ENCODE assay signal across 9 mouse cellular contexts in genomic region chr4:134256407-134257197, GRCm38 (mm10). TPM values are rescaled to one million over a fixed set of nuclear protein-coding genes. Genes with fewer than 3 reads are reported as not detected.
A peak's percentile ranks its signal among the peaks of the same experiment; 100 is the strongest.
DNase-seq lines count a peak whose midpoint lies in the region; ATAC-seq lines count a peak whose summit lies in the region.
"Had no signal": no experiment of that assay in that cellular context is flagged by ENCODE, and none has a peak within 500 bp of the region (broad histone marks: within the 10 kb centered on the region; RNA-seq: fewer than 3 reads in every experiment).

No protein-coding gene starts in this region.

- H3K27ac ChIP-seq in forebrain, embryonic 14.5 days (ENCODE audit: low read depth, low read length): no peak overlapping the region
- no peak overlapping the region for H3K27ac ChIP-seq in forebrain, embryonic 16.5 days (ENCODE audit: low read length)
- peak overlapping the region; percentile 35; the same call in 1 of the 2 replicates for H3K27ac ChIP-seq in embryonic facial prominence, embryonic 11.5 days (replicated peaks; ENCODE audit: low read depth, low read length)
- 0 out of 2 replicates have a peak overlapping the region, but pooled peaks have one; percentile 36 for H3K27ac ChIP-seq in intestine, embryonic 15.5 days
- H3K27ac ChIP-seq in midbrain, embryonic 13.5 days: no peak overlapping the region

- no peak overlapping the region for H3K4me3 ChIP-seq in forebrain, embryonic 14.5 days (ENCODE audit: low read depth, low read length)
- no peak overlapping the region for H3K4me3 ChIP-seq in forebrain, embryonic 16.5 days (replicated peaks; ENCODE audit: low read length)
- H3K4me3 ChIP-seq in embryonic facial prominence, embryonic 11.5 days (ENCODE audit: low read depth, low read length): no peak overlapping the region
- H3K4me3 ChIP-seq in intestine, embryonic 15.5 days (replicated peaks): no peak overlapping the region
- no peak overlapping the region for H3K4me3 ChIP-seq in midbrain, embryonic 13.5 days (replicated peaks)

- no peak overlapping the region for H3K4me2 ChIP-seq in forebrain, embryonic 14.5 days (ENCODE audit: low read length)
- H3K4me2 ChIP-seq in forebrain, embryonic 16.5 days (ENCODE audit: low read length): no peak overlapping the region
- H3K4me2 ChIP-seq in embryonic facial prominence, embryonic 11.5 days (ENCODE audit: low read depth, low read length): no peak overlapping the region
- 0 out of 2 replicates have a peak overlapping the region, but pooled peaks have one; percentile 24 for H3K4me2 ChIP-seq in intestine, embryonic 15.5 days (replicated peaks)
- no peak overlapping the region for H3K4me2 ChIP-seq in midbrain, embryonic 13.5 days (replicated peaks)

- 19% methylated on average over 17 of the region's 19 CpGs for WGBS in forebrain, embryonic 14.5 days
- 15% methylated on average over 19 of the region's 19 CpGs for WGBS in forebrain, embryonic 16.5 days
- WGBS in embryonic facial prominence, embryonic 11.5 days: 7% methylated on average over 19 of the region's 19 CpGs
- 21% methylated on average over 18 of the region's 19 CpGs for WGBS in intestine, embryonic 15.5 days
- WGBS in midbrain, embryonic 13.5 days: 8% methylated on average over 19 of the region's 19 CpGs

- H3K36me3 ChIP-seq in forebrain, embryonic 14.5 days (ENCODE audit: control insufficient read depth, insufficient read depth, low read length): no peaks in the 10 kb centered on the region
- no peaks in the 10 kb centered on the region for H3K36me3 ChIP-seq in forebrain, embryonic 16.5 days (ENCODE audit: control insufficient read depth, insufficient read depth)
- H3K36me3 ChIP-seq in embryonic facial prominence, embryonic 11.5 days (replicated peaks; ENCODE audit: control insufficient read depth, insufficient read depth, low read depth, low read length): no peaks in the 10 kb centered on the region
- no peaks in the 10 kb centered on the region for H3K36me3 ChIP-seq in intestine, embryonic 15.5 days
- H3K36me3 ChIP-seq in midbrain, embryonic 13.5 days: no peaks in the 10 kb centered on the region

- ATAC-seq in forebrain, embryonic 14.5 days: no peak
- ATAC-seq in forebrain, embryonic 16.5 days: no peak
- no peak for ATAC-seq in embryonic facial prominence, embryonic 11.5 days (replicated peaks; ENCODE audit: insufficient number of reproducible peaks, low FRiP score, low TSS enrichment, low read depth)
- peak; percentile 21; the same call in 1 of the 2 replicates for ATAC-seq in intestine, embryonic 15.5 days
- ATAC-seq in midbrain, embryonic 13.5 days: no peak
- no peak for ATAC-seq in activated CD4-positive, CD25-positive, alpha-beta regulatory T cell, adult 4 months

- 0 out of 2 replicates have a peak overlapping the region, but pooled peaks have one; percentile 8 for H3K9ac ChIP-seq in forebrain, embryonic 14.5 days (ENCODE audit: low read length)
- no peak overlapping the region for H3K9ac ChIP-seq in forebrain, embryonic 16.5 days (replicated peaks; ENCODE audit: low read depth, low read length)
- H3K9ac ChIP-seq in embryonic facial prominence, embryonic 11.5 days (replicated peaks; ENCODE audit: low read length): peak overlapping the region; percentile 32
- no peak overlapping the region for H3K9ac ChIP-seq in intestine, embryonic 15.5 days
- 0 out of 2 replicates have a peak overlapping the region, but pooled peaks have one; percentile 14 for H3K9ac ChIP-seq in midbrain, embryonic 13.5 days (replicated peaks)

- no peaks in the 10 kb centered on the region for H3K9me3 ChIP-seq in forebrain, embryonic 14.5 days (replicated peaks; ENCODE audit: control insufficient read depth, low read length)
- no peaks in the 10 kb centered on the region for H3K9me3 ChIP-seq in forebrain, embryonic 16.5 days (ENCODE audit: control insufficient read depth, low read length)
- no peaks in the 10 kb centered on the region for H3K9me3 ChIP-seq in embryonic facial prominence, embryonic 11.5 days (replicated peaks; ENCODE audit: control insufficient read depth, low read length)
- H3K9me3 ChIP-seq in intestine, embryonic 15.5 days: no peaks in the 10 kb centered on the region
- no peaks in the 10 kb centered on the region for H3K9me3 ChIP-seq in midbrain, embryonic 13.5 days

- no peak for DNase-seq in forebrain, embryonic 14.5 days (ENCODE audit: low spot score)
- DNase-seq in embryonic facial prominence, embryonic 11.5 days (ENCODE audit: low spot score): peak; percentile 49
- DNase-seq in right cerebral cortex, postnatal 14 days: no peak
- DNase-seq in left cerebral cortex, adult 11 months (ENCODE audit: low spot score): no peak

- H3K4me1 ChIP-seq in forebrain, embryonic 14.5 days (ENCODE audit: control insufficient read depth, insufficient read depth, low read length): peaks cover 3% of the 10 kb centered on the region
- H3K4me1 ChIP-seq in forebrain, embryonic 16.5 days (replicated peaks; ENCODE audit: control insufficient read depth, insufficient read depth, low read length): peaks cover 16% of the 10 kb centered on the region
- H3K4me1 ChIP-seq in embryonic facial prominence, embryonic 11.5 days (ENCODE audit: control insufficient read depth, insufficient read depth, low read length): peaks cover 22% of the 10 kb centered on the region
- peaks cover 33% of the 10 kb centered on the region for H3K4me1 ChIP-seq in intestine, embryonic 15.5 days (replicated peaks)
- H3K4me1 ChIP-seq in midbrain, embryonic 13.5 days (replicated peaks): peaks cover 51% of the 10 kb centered on the region

- peaks cover 38% of the 10 kb centered on the region for H3K27me3 ChIP-seq in forebrain, embryonic 14.5 days (replicated peaks; ENCODE audit: control insufficient read depth, insufficient read depth, low read length)
- H3K27me3 ChIP-seq in forebrain, embryonic 16.5 days (replicated peaks; ENCODE audit: control insufficient read depth, insufficient read depth, low read length): peaks cover 36% of the 10 kb centered on the region
- H3K27me3 ChIP-seq in embryonic facial prominence, embryonic 11.5 days (ENCODE audit: control insufficient read depth, insufficient read depth, low read length): peaks cover 16% of the 10 kb centered on the region
- peaks cover 24% of the 10 kb centered on the region for H3K27me3 ChIP-seq in intestine, embryonic 15.5 days (replicated peaks)
- H3K27me3 ChIP-seq in midbrain, embryonic 13.5 days: peaks cover 46% of the 10 kb centered on the region

RNA-seq across cellular contexts. Expression of gene Grrp1, which starts 2.7 kb away (rescaled TPM):
- polyA plus RNA-seq in forebrain, embryonic 14.5 days (2014; fragmentation: Nextera tagmentation; extraction: Ambion mirVana): 10.1 and 11.6 TPM in 2 replicates
- 12.2 and 12.5 TPM in 2 replicates for polyA plus RNA-seq in forebrain, embryonic 16.5 days (2015; fragmentation: Nextera tagmentation; extraction: Ambion mirVana)
- 5.7 and 7.7 TPM in 2 replicates for polyA plus RNA-seq in embryonic facial prominence, embryonic 11.5 days (2014; fragmentation: Nextera tagmentation; extraction: Ambion mirVana)
- polyA plus RNA-seq in intestine, embryonic 15.5 days (2015; fragmentation: Nextera tagmentation; extraction: Ambion mirVana): 5.0 TPM in 2 replicates
- 6.2 and 8.1 TPM in 2 replicates for polyA plus RNA-seq in midbrain, embryonic 13.5 days (2015; fragmentation: Nextera tagmentation; extraction: Ambion mirVana)
- not detected for polyA plus RNA-seq in activated CD4-positive, CD25-positive, alpha-beta regulatory T cell, adult 4 months (2017; shearing (Covaris generic))
- polyA plus RNA-seq: C2C12 had no signal

RNA-seq across cellular contexts. Expression of gene Gm30191, which starts 9.9 kb away (rescaled TPM):
- not detected in 2 replicates for polyA plus RNA-seq in forebrain, embryonic 14.5 days (2014; fragmentation: Nextera tagmentation; extraction: Ambion mirVana)
- not detected in 2 replicates for polyA plus RNA-seq in forebrain, embryonic 16.5 days (2015; fragmentation: Nextera tagmentation; extraction: Ambion mirVana)
- polyA plus RNA-seq in embryonic facial prominence, embryonic 11.5 days (2014; fragmentation: Nextera tagmentation; extraction: Ambion mirVana): not detected in 2 replicates
- not detected in 2 replicates for polyA plus RNA-seq in intestine, embryonic 15.5 days (2015; fragmentation: Nextera tagmentation; extraction: Ambion mirVana)
- polyA plus RNA-seq in midbrain, embryonic 13.5 days (2015; fragmentation: Nextera tagmentation; extraction: Ambion mirVana): not detected in 2 replicates
- not detected for polyA plus RNA-seq in activated CD4-positive, CD25-positive, alpha-beta regulatory T cell, adult 4 months (2017; shearing (Covaris generic))
- polyA plus RNA-seq: C2C12 had no signal

RNA-seq across cellular contexts. Expression of gene Zfp593, which starts 11.2 kb away (rescaled TPM):
- polyA plus RNA-seq in forebrain, embryonic 14.5 days (2014; fragmentation: Nextera tagmentation; extraction: Ambion mirVana): 14.4 and 15.8 TPM in 2 replicates
- 17.1 TPM in 2 replicates for polyA plus RNA-seq in forebrain, embryonic 16.5 days (2015; fragmentation: Nextera tagmentation; extraction: Ambion mirVana)
- polyA plus RNA-seq in embryonic facial prominence, embryonic 11.5 days (2014; fragmentation: Nextera tagmentation; extraction: Ambion mirVana): 16.5 and 18.3 TPM in 2 replicates
- polyA plus RNA-seq in intestine, embryonic 15.5 days (2015; fragmentation: Nextera tagmentation; extraction: Ambion mirVana): 16.4 and 16.7 TPM in 2 replicates
- 14.9 and 15.6 TPM in 2 replicates for polyA plus RNA-seq in midbrain, embryonic 13.5 days (2015; fragmentation: Nextera tagmentation; extraction: Ambion mirVana)
- 1 to 10 TPM; 5.1 to 6.4 TPM for polyA plus RNA-seq in activated CD4-positive, CD25-positive, alpha-beta regulatory T cell, adult 4 months (2017; shearing (Covaris generic))

RNA-seq across cellular contexts. Expression of gene E130218I03Rik, which starts 13.1 kb away (rescaled TPM):
- 0.17 TPM in 1 of 2 replicates, not detected in the other for polyA plus RNA-seq in forebrain, embryonic 14.5 days (2014; fragmentation: Nextera tagmentation; extraction: Ambion mirVana)
- 0.31 and 0.61 TPM in 2 replicates for polyA plus RNA-seq in forebrain, embryonic 16.5 days (2015; fragmentation: Nextera tagmentation; extraction: Ambion mirVana)
- 0.39 and 0.65 TPM in 2 replicates for polyA plus RNA-seq in embryonic facial prominence, embryonic 11.5 days (2014; fragmentation: Nextera tagmentation; extraction: Ambion mirVana)
- 0.23 and 0.34 TPM in 2 replicates for polyA plus RNA-seq in intestine, embryonic 15.5 days (2015; fragmentation: Nextera tagmentation; extraction: Ambion mirVana)
- polyA plus RNA-seq in midbrain, embryonic 13.5 days (2015; fragmentation: Nextera tagmentation; extraction: Ambion mirVana): 0.17 and 0.62 TPM in 2 replicates
- polyA plus RNA-seq in activated CD4-positive, CD25-positive, alpha-beta regulatory T cell, adult 4 months (2017; shearing (Covaris generic)): 1 to 10 TPM in 1 of 2 experiments, under 1 TPM in 1; 0.37 to 6.4 TPM

RNA-seq across cellular contexts. Expression of gene Cnksr1, which starts 18.4 kb away (rescaled TPM):
- polyA plus RNA-seq in forebrain, embryonic 14.5 days (2014; fragmentation: Nextera tagmentation; extraction: Ambion mirVana): 0.36 TPM in 1 of 2 replicates, not detected in the other
- polyA plus RNA-seq in forebrain, embryonic 16.5 days (2015; fragmentation: Nextera tagmentation; extraction: Ambion mirVana): 0.21 and 0.33 TPM in 2 replicates
- polyA plus RNA-seq in embryonic facial prominence, embryonic 11.5 days (2014; fragmentation: Nextera tagmentation; extraction: Ambion mirVana): 0.93 and 1.1 TPM in 2 replicates
- polyA plus RNA-seq in intestine, embryonic 15.5 days (2015; fragmentation: Nextera tagmentation; extraction: Ambion mirVana): 12.2 and 12.7 TPM in 2 replicates
- 0.15 and 0.20 TPM in 2 replicates for polyA plus RNA-seq in midbrain, embryonic 13.5 days (2015; fragmentation: Nextera tagmentation; extraction: Ambion mirVana)
- polyA plus RNA-seq in activated CD4-positive, CD25-positive, alpha-beta regulatory T cell, adult 4 months (2017; shearing (Covaris generic)): not detected

Comparison
In these comparisons a context has a peak if more than half of its experiments do, and no peak if none do; other contexts are left out.
1. H3K9ac ChIP-seq: peak in forebrain, embryonic 14.5 days (single experiment), embryonic facial prominence, embryonic 11.5 days (single experiment) and midbrain, embryonic 13.5 days (single experiment); none in forebrain, embryonic 16.5 days (single experiment) and intestine, embryonic 15.5 days (single experiment).
2. H3K27ac ChIP-seq: peak in embryonic facial prominence, embryonic 11.5 days (single experiment) and intestine, embryonic 15.5 days (single experiment); none in forebrain, embryonic 14.5 days (single experiment), forebrain, embryonic 16.5 days (single experiment) and midbrain, embryonic 13.5 days (single experiment).